Mouse (Mus musculus) bone marrow macrophage, adult 2 months (primary cell): ENCODE results near the gene 2310030G06Rik.

Experiments
- CTCF ChIP-seq: IDR thresholded peaks from 2 replicates; pipeline ENCODE4 v1.5.1; 2012; ENCODE audit warnings: low read depth, mild to moderate bottlenecking, low read length, moderate library complexity
- POLR2A ChIP-seq: IDR thresholded peaks from 2 replicates; pipeline ENCODE4 v1.6.1; 2012; ENCODE audit warnings: mild to moderate bottlenecking, low read depth, low read length, borderline replicate concordance

DNA sequence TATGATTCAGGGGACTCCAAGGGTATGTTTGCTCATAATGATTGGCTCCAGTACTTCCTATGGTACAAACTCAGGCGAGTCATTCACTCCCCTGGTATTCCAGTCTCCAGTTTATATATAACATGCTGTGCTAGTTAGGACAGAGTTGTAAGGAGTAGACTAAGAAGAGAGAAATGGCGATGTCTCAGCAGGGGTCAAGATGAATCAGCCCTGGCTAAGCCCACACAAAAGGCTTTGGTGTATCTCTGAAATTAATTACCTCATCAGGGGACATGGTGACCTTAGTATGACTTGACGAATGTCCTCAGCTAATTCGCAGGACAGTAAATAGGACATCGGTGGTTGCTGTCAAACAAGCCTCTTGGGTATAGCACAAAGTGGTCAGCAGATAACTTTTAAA lies 10.4 kb upstream of the 2310030G06Rik start:
- TF ChIP-seq CTCF (no peak), POLR2A (no peak)
